Mouse (Mus musculus) olfactory bulb, adult 2 months (tissue): Measurements from ENCODE around the gene Snph.

ENCODE experiments used
- CTCF ChIP-seq: fragments of 200-500 bp; IDR thresholded peaks from 2 replicates; pipeline ENCODE4 v1.5.1; 2012; ENCODE audit warnings: low read depth, mild to moderate bottlenecking, low read length, moderate library complexity; ENCODE audit not compliant: insufficient read depth
- POLR2A ChIP-seq: fragments of 200-500 bp; IDR thresholded peaks from 2 replicates; pipeline ENCODE4 v1.6.1; 2012; ENCODE audit warnings: mild to moderate bottlenecking, low read depth, low read length, moderate library complexity; ENCODE audit not compliant: insufficient read depth

DNA sequence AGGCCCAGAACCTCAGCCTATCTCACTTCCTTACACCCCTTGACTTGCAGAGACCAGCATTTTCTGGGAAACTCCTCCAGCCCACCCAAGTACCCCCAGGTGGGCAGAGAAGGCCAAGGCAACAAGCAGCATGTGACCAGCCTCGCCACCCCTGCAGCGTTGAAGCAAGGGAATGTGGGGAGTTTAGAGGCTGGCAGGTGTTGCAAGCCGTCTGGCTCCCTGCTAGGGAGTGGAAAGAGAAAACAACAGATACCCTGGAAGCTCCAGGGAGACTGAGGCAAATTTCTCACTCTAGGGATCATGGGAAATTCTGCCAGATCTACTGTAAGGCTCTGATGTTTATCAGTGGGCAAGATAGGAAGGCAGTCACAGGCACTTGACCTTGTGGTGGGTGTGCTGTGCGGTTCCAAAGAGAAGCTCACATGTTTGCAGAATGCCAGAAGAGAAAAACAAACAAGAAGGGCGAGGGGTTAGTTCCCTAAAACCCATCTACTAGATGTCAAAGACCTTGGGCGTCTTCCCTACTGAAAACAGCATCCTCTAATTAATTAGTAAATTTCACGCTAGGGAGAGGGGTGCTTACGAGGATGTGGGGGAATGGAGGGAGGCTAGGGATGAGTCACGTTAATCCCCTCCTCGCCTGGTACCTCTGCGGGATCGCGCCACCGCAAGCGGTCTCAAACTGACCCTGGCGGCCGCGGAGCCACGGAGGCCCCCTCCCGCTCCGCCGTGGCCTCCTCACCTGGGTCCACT is 811 bp downstream of the Snph start:
- TF ChIP-seq POLR2A (no peak), CTCF (no peak)
